Mouse (Mus musculus) T-helper 2 cell (primary cell): ENCODE measurements around the gene Tmem132a.

Experiments
- in situ Hi-C: fragments of 300-600 bp; cut with MboI, MseI; formaldehyde crosslinking; loops from one replicate; pipeline ENCODE4 v1.15.1; 2025; ENCODE audit warnings: high pct_unique_total_duplicates

Gene Tmem132a

DNA sequence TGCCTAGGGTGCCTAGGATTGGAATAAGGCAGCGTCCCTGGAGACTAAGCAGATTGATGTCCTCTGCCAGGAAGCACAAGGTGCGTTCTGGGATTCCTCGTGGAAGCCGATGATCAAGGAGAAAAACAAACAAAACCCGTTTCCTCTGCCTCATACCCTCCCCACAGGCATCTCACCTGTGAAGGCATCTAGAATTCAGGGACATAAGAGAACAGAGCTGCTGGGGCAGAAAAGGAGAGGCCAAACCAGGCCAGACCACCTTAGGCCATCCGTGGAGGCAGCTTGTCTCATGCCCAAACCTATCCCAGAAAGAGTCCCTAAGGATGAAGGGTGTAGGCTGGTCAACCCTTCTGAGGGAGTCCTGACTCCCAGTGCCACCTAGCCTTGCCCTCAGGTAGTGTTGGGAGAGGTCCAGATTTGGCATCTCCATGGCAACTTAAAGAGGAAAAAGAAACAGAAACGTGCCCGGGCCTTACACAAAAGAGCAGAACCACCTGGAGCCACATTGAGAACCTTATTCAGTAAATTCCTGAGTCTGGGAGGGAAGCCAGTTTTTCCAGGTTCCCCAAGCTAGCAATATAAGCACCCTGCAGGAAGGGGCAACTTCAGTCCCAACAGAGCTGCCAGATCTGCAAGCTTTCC lies at the start of gene Tmem132a:
Gene Tmem132a, minus strand, starts transcription at position 55 of the 642 bp plus-strand sequence.
- in situ Hi-C loops = loop anchor here (5.0 kb wide), 1 partner anchor 68 kb away; no protein-coding TSS in a partner anchor

DNA sequence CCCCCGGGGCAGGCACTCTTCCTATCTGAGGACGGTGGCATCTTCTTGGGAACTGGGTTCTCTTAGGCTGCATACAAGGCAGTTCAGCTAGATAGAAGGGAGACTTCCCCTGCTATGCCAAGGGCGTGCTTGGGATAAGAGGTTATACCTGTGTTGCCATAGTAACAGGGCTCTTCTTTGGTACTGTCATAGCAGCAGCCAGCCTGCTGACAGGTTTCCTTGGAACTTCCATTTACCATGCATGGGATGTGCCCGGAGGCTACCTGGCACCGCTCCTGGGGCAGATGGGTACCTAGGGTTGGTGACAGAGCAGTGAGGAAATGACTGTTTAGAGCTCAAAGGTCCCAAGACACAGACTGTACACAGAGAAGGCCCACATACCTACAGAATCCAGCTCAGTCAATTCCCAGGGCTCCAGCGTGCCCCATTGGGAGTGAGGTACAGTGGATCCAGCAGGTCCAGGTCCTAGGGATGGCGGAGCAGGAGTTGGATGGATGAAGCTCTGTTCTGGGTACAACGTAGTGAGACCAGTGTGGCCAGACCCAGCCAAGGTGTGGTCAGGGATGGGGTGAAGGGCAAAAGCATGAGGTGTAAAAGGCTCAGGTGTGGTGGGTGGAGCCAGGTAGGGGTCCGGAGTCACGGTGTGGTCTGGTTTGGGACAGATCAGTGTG lies 48.7 kb upstream of the Tmem132a start:
- in situ Hi-C loops = loop anchor here (5.0 kb wide), 1 partner anchor 66 kb away; no protein-coding TSS in a partner anchor

DNA sequence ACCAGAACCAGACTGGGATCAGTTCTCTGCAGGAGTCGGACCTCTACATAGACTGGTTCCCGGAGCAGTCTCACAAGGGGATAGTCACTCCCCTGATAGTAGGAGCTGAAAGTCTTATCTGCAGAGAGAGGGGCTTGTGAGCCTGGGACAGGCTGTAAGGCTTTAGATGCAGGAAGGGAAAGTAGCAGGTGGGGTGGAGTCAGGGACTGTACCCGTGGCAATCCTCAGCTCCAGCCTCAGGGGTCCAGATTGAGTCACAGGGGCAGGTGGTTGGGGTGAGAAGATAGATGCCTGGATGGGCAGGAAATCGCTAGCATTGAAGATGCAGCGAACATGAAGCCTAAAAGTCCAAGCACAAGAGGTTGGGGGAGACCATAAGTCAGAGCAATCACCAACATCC lies 46.8 kb upstream of the Tmem132a start:
- in situ Hi-C loops = loop anchor here (5.0 kb wide), 1 partner anchor 64 kb away; no protein-coding TSS in a partner anchor

DNA sequence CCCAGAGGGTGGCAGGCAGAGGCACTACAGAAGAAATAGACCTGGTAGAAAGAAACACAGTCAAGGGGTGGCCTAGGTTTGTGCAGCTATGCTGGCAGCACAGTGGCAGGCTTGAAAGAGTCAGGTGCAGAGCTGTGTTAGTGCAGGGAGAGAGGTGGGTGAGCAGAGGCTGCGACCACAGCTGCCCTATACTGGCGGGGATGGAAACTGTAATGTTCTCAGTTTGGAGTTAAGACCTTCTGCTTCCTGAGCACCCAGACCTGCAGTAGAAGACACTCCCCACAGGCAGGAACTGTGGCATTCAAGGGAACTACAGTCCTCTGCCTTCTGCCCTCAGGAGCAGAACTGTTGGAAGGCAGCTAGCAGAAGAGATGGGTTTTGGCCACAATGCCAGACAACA lies 45.1 kb upstream of the Tmem132a start:
- in situ Hi-C loops = loop anchor here (5.0 kb wide), 1 partner anchor 63 kb away; no protein-coding TSS in a partner anchor

DNA sequence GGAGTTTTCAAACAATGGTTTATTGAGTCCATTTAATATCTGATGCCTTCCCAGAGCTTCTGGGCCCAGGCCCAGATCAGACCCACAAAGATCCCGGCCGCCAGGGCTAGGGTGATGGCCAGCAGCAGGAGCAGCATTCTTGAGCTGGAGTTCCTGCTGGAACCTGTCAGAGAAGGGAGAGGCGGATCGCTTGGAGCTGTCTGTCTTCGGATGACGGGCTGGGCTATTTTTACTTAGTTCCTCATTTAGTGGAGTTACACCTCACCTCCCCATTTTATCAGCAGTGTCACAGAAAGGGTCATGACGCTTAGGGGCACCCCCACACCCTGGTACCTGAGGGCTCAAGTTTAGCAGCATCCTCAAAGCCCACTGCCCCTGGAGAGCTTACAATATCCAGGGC lies 44.6 kb upstream of the Tmem132a start:
- in situ Hi-C loops = no loop called here

DNA sequence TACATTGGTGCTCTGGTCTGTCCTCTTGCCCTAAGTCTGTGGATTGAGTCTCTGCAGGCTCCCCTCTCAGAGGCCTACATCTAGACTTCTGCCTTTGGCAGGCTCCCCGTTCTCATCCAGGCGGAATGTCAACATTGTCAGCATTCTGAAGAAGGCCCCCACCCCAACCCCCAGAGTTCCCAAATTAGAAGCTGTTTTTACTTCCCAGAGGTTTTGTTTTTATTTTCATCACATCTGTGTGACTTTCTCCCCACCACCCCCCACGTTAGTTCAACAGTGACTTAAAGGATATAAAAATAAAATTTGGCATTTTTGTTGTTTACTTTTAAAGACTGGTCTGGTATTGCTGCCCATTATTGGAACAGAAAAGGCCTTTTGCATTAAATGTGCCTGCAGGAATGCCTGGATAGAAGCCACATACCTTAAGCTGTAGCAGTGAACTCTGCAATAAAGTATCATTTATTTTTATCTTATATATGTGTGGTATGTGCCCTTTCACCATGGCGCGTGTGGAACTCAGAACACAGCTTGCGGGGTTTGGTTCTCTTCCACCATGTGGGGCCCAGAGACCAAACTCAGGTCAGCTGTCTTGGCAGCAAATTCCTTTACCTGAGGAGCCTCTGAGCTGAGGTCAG lies 39.5 kb upstream of the Tmem132a start:
- in situ Hi-C loops = no loop called here

DNA sequence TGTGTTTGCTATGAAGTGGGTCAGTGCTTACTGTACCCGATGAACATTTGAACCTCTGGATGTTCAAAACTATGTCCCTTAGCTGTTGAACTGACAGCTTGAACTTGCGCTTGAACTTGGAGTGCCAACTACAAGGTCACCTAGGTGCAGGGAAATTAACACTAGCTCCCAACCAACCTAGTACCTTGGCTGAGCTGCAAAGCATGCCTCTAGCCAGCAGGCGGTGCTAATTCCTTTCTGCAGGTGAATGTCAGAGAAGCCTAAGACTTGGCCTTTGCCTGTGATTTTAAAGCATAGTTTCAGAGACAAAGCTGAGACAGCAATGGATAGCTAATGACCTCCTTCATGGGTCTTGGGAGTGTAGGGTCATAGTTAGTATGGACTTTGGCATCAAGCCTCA lies 38.2 kb upstream of the Tmem132a start:
- in situ Hi-C loops = no loop called here

DNA sequence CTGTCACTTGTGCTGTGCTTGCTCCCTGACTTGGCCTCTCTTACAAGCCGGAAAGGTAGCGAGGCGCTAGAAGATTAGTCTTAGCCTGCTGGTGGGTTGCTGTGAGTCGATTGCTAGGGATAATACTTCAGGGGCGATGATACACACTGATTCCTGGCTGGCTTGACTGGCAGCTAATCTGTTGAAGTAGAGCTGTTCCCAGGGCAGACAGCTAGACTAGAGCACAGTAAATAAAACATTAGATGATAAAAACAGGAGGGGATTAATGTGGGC lies 35.9 kb upstream of the Tmem132a start:
- in situ Hi-C loops = no loop called here

DNA sequence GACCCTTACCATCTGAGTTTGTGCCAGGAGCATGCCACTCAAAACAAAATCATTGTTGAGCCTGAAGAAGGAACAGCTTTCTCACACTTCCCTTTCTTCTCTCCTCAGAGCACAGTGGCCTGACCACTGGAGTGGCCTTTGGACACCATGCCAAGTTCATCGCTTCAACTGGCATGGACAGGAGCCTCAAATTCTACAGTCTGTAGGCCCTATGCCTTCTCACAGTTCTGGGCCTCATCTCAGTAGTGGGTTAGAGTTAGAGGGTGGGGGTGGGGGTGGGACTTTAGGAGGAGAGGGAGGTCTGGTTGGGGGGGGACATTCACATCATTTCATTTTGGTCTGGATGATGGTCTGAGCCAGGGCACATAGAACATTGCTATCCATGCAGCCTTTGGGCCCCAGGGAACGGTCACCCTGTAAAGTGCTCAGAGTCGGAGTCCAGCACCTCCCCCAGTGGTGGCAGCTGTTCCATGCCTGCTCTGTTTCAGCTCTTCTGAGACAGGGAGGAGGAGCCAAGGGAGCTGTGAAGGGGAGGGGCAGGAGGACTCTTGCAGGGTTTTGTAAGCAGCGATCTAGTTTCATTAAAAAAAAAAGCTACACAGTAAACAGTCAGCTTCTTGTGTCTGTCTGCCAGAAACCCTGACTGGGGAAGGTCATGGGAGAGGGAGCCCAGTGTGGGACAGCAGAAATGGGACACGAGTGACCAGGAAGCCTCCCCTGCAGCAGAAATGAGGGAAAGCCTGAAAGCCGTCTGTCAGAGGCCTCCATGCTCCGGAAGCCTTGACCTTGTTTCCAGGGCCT lies 35.4 kb upstream of the Tmem132a start:
- in situ Hi-C loops = no loop called here

DNA sequence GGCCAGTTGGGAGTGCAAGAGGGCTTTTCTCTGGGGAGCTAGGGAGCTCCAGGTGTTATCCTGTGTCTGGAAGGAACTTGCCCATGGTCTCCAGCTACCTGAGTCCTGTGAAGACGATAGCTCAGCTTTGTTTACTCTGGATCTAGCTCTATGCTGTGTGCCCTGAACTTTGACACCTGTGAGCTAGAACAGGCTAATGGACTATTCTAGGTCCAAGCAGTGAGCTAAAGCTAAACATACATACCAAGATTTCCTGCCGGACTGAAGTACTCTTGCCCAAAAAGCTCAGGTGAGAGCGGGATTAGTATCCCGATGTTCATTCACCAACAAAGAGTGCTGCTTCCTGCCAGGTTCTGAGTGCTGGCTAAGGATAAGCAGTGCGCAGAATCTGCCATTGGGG lies 34.8 kb upstream of the Tmem132a start:
- in situ Hi-C loops = no loop called here

DNA sequence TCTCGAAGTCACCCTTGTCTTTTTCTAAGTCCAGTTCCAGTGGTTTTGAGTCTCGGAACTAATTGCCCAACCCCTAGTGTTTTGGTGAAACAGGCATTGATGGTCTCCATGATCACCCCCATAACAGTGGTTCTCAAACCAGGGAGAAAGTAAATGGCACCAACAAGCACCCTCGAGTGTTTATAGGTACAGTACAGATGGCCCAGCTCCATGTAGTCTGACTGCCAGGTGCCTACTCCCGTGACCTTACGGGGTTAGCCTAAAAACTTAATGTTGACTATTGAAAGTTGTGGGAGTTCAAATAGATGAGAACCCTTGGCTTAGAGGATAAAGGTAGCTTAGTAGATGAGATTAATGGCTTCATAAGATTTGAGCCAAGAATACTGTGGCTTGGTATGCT lies 31.3 kb upstream of the Tmem132a start:
- in situ Hi-C loops = no loop called here

DNA sequence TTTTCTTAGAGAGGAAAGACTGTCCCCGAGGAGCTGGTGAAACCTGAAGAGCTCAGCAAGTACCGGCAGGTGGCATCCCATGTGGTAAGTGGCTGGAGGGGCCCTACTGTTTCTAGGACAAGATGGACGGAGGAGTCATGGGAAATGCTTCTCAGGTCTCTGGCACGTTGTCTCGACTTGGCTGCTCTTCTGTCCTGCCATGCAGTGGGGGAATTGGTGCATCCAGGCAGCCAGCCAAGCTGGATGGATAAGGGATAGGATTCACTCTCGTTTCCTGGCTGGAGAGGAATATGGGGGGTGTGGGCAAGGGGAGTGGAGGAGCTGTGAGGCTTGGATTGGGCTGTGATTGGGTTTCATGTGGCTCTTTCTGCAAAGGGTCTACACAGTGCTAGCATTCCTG lies 30.6 kb upstream of the Tmem132a start:
- in situ Hi-C loops = no loop called here

DNA sequence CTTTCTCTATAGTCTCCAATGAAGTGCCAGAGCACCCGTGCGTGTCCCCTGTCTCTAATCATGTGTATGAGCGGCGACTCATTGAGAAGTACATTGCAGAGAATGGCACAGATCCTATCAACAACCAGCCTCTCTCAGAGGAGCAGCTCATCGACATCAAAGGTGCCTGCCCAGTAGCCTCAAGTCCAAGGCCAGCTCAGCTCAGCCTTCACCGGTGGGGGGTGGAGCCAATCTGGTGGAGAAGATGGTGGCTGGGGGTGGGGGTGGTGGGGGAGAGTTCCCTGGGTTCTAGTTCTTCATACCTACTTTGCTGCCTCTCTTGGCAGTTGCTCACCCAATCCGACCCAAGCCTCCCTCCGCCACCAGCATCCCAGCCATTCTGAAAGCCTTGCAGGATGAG lies 27.8 kb upstream of the Tmem132a start:
- in situ Hi-C loops = no loop called here

DNA sequence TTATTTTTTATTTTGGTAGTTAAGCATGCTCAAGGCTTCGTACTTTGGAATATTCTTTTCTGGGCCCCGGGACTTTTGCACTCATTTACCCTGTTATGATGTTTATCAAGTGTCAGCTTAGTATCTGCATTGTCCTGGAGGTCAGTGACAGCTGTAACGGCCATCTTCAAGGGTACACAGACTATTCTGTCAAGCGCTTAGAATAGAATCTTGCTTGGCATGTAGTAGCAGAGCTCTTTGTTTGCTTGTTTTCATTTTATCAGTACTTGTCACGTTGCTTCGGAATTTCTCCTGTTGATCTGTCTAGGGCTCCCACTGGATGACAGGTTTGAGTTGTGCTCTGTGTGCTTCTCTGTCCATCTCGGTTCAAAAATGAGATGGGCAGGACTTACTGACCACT lies 27.1 kb upstream of the Tmem132a start:
- in situ Hi-C loops = no loop called here

DNA sequence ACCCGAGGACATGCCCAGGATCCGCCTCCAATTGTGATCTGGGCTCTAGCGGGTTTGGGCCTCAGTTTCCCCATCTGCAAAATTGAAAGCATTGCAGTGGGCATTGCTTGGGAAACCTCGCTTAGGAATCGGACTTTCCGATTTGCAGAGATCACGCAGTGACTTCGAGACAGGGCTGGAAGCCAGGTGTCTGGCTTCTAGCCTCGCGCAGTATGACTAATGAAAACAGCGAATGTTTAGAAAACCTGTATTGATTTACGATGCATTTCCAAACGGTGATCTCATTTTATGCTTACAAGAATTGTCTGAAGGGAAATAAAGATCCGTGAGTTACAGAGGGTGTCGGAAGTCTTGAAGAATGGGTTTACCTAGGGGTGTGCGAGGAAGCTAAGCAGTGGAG lies 26.0 kb upstream of the Tmem132a start:
- in situ Hi-C loops = no loop called here

DNA sequence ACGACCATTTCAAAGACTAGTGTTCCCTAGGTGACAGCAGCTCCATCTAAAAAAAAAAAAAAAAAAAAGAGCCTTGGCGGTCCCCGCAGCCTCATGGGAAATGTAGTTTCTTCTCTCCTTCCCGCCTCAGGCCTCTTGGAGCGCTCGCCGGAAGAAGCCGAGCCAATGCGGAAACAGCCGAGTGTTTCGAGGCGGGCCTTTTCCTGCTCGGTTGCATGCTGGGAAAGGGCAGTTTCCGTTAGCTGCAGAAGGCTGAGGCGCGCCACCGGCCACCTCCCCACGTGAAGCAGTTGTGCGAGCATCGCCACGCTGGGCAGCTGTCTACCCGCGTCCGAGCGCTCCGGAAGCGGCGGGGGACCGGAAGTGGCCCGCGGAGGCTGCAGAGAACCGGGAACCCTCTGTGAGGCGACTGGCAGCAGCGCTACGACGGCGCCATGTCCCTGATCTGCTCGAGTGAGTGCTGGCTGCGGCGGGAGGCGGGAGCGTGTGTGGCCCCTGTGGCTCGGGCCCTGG lies 25.3 kb upstream of the Tmem132a start, which contains the start of gene Prpf19:
Gene Prpf19, plus strand, starts transcription at position 216 of the 513 bp plus-strand sequence.
- in situ Hi-C loops = no loop called here

DNA sequence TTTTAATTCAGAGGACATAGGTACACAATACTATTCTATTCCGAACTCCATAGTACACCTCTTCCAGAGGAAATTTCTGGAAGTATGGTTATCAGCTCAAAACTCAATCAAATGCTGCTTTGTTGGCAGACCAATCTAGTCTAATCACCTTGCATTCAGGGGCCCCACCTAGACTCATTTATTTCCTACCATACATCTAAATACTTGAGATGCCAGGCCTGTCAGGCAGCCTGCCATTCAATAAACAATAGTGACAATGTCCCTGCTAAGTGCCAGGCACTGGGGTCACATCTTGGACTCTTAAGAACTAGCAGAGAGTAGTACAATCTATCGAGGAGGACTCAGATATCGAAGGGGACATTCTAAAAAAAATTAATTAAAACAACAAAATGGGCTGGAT lies 22.5 kb upstream of the Tmem132a start:
- in situ Hi-C loops = no loop called here

DNA sequence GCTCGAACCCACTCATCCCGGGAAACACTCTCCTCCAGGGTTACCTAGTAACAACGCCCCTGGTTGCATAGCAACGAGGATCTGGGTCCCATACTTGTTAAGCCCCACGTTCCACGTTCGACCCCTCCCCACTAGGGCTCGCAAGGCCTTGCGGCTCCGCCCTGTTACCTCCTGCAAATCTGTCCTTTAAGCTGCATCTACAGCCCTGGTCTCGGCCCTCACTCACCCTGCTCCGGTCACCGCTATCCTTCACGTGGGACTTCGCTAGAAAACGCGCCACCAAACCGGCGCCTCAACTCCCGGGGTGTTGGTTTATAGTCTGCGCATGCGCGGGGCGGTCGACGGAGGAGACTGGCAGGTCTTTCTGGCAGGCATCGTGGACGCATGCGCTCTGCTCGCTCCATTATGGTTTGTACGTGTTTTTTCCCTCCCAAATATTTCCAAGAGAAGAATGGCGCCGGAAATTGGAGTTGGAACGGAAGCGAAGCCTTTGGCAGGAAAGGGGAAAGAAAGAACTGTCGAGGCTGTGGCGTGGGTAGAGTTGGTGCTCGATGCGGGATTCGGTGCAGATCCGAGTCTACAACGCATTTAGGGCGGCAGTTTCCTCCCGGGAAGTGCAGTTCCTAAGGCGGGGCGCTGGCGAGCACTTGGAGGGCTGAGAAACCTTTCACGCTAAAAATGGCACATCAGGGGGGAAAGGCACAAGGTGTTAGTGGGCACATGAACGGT lies 11.8 kb upstream of the Tmem132a start, which contains the start of gene Tmem109:
Gene Tmem109, minus strand, starts transcription at position 576 of the 729 bp plus-strand sequence.
- in situ Hi-C loops = no loop called here

DNA sequence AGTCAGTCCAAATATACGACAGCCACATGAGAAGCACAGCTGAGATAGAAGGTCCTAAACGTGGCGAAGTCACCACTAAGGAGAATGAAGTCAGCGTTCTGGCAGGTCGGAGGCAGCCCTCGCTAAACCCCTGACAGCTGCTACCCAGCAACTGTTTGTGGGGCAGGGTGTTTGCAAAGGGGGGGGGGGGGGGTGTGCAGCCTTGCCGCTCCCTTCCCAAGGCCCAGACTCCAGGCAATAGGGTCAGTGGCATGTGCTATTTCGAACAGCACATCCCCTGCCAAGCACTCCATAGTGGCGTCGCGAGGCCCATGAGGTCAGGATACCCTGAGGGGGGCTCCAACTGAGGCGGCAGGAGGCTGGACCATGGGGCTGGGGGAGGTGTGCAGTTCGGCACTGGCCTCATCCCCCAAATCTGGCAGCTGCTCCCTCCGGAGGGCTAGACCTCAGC lies 11.3 kb upstream of the Tmem132a start:
- in situ Hi-C loops = no loop called here

DNA sequence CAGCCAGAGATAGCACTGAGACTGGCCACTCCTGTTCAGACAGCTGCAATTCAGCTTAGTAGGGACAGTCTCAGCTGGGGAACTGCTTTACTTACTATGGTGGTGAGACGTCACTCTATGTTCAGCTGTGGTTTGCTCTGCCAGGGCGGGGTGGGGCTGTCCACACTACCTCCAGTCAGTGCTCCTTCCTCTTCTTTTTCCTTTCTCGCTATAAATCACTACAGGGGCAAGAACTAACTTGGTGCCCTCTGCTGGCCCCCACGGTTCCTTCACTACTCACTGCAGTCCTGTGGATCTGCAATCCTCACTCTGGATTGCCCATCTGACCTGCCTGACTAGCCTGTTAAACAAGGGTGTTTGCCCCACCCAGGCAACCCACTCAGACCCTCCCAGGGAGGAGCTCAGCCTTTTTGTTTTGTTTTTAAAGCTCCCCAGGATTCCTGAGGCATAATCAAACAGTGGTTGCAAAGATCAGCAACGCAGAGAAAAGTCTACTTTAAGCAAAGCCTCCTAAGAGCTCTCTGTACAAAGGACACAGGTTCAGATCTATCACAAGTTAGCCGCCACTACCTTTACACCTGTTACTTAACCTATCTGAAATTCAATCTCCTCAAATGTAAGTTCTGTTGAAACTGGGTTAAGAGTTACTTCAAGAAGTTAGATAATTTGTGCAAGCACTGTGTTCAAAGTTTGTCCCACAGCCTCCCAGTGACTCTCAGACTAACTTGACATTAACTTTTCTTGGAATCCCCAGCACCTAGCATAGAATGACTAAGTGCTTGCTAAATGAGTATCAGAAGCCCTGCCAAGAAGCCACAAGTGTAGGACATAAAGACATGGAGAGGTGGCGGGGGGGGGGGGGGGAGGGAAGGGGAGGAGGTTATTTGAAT lies 10.6 kb upstream of the Tmem132a start:
- in situ Hi-C loops = no loop called here
